ENCODE assay signal across 27 mouse cellular contexts in the genomic region with DNA sequence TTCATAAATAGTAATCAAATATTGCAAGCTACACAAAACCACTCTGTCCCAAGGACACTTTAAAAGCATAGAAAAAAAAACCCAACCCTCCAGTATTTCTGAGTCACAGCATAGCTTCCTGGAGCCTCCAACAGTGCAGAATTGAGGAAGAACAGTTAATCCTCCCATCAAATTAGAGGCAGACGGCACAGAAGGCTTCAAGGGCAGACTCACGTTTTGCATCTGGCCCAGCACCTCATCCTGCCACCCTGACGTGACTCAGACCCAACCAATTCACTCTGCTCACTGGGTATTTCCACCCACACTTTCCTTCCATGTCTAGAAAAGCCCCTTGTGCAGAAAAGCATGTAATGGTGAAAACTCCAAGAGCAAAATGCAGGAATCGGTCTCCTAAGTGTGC. TPM values are rescaled to one million over a fixed set of nuclear protein-coding genes. Genes with fewer than 3 reads are reported as not detected.
A peak's percentile ranks its signal among the peaks of the same experiment; 100 is the strongest.
DNase-seq lines count a peak whose midpoint lies in the region; ATAC-seq and TF ChIP-seq lines count a peak whose summit lies in the region.
"Had no signal": no experiment of that assay in that cellular context is flagged by ENCODE, and none has a peak within 500 bp of the region (broad histone marks: within the 10 kb centered on the region; RNA-seq: fewer than 3 reads in every experiment).

No protein-coding gene starts in this region.

- TF ChIP-seq RAD21 in CH12.LX (IDR thresholded peaks at IDR 0.05; ENCODE audit: low read depth, low read length) = no peak

- in situ Hi-C loops in CH12.LX (cut with MboI; ENCODE audit: low pct_ligation_motif_present, low pct_unique_long_range_greater_than_20kb, low sequenced_read_pairs) (no loop called here), Patski (cut with MboI; ENCODE audit: low pct_unique_long_range_greater_than_20kb) (no loop called here)

- CTCF ChIA-PET in Patski (lab: Charles Lee) = interaction anchor here (1.3 kb wide), 2 partner anchors 10 to 76 kb away, joined by 3 read pairs; no protein-coding TSS in a partner anchor

- H3K27ac ChIP-seq in embryonic facial prominence, embryonic 15.5 days (replicated peaks) = 0 out of 2 replicates have a peak overlapping the region, but pooled peaks have one; percentile 1
- H3K27ac ChIP-seq in embryonic facial prominence, embryonic 10.5 days (replicated peaks) = no peak overlapping the region
- no peak overlapping the region for H3K27ac ChIP-seq in CH12.LX (ENCODE audit: insufficient read depth, low read depth)
- peak overlapping the region; percentile 74 for H3K27ac ChIP-seq in stomach, embryonic 16.5 days (ENCODE audit: low read length)
- H3K27ac ChIP-seq in cerebellum, adult 2 months (ENCODE audit: insufficient read depth, low read length) = no peak overlapping the region
- H3K27ac ChIP-seq: embryonic facial prominence, embryonic 13.5 days; forebrain, embryonic 10.5 days; forebrain, embryonic 15.5 days; heart, embryonic 13.5 days; hindbrain, embryonic 12.5 days had no signal

- intact Hi-C loops in heart, postnatal 25 days (cut with DNase I) = no loop called here

- dilution Hi-C loops in CH12.LX (cut with MboI; ENCODE audit: extremely low pct_ligation_motif_present, extremely low pct_unique_long_range_greater_than_20kb, low sequenced_read_pairs) = no loop called here

- H3K4me1 ChIP-seq in embryonic facial prominence, embryonic 15.5 days = peaks cover 3% of the 10 kb centered on the region; the same call in 1 of the 2 replicates
- peaks cover 8% of the 10 kb centered on the region for H3K4me1 ChIP-seq in embryonic facial prominence, embryonic 10.5 days
- peaks cover 0 to 29% of the 10 kb centered on the region in 2 experiments; a peak in 2 of 4 replicates for H3K4me1 ChIP-seq in CH12.LX (ENCODE audit: control insufficient read depth in 1 of 2, insufficient read depth in 2 of 2)
- peaks cover 9% of the 10 kb centered on the region; the same call in 1 of the 2 replicates for H3K4me1 ChIP-seq in stomach, embryonic 16.5 days (ENCODE audit: control insufficient read depth, insufficient read depth, low read length)
- peaks cover 12% of the 10 kb centered on the region for H3K4me1 ChIP-seq in cerebellum, adult 2 months (ENCODE audit: control insufficient read depth, insufficient read depth, low read length)
- H3K4me1 ChIP-seq: embryonic facial prominence, embryonic 13.5 days; forebrain, embryonic 15.5 days had no signal

- no peaks in the 10 kb centered on the region for H3K27me3 ChIP-seq in embryonic facial prominence, embryonic 15.5 days
- H3K27me3 ChIP-seq in embryonic facial prominence, embryonic 10.5 days (replicated peaks; ENCODE audit: low read depth, poor library complexity, severe bottlenecking) = no peaks in the 10 kb centered on the region
- H3K27me3 ChIP-seq in CH12.LX (replicated peaks) (no peaks in the 10 kb centered on the region), Patski (no peaks in the 10 kb centered on the region)
- no peaks in the 10 kb centered on the region for H3K27me3 ChIP-seq in stomach, embryonic 16.5 days (ENCODE audit: control insufficient read depth, insufficient read depth, low read length)
- H3K27me3 ChIP-seq in cerebellum, adult 2 months (ENCODE audit: control insufficient read depth, insufficient read depth, low read length) = no peaks in the 10 kb centered on the region
- H3K27me3 ChIP-seq: embryonic facial prominence, embryonic 13.5 days; forebrain, embryonic 15.5 days; hindbrain, embryonic 12.5 days had no signal

- no peak for TF ChIP-seq POLR2A in CH12.LX (IDR thresholded peaks at IDR 0.05; ENCODE audit: low read depth, low read length)
- no peak for TF ChIP-seq POLR2A in cerebellum, adult 2 months (IDR thresholded peaks at IDR 0.05; ENCODE audit: borderline replicate concordance, insufficient read depth, low read length)

- no peak for DNase-seq in embryonic facial prominence, embryonic 10.5 days (ENCODE audit: low spot score)
- no peak for DNase-seq in CH12.LX (ENCODE audit: extremely low read depth)
- peak; percentile 64 for DNase-seq in Patski (ENCODE audit: low read depth, low spot score)
- DNase-seq in cerebellum, adult 2 months = no peak
- no peak for DNase-seq in heart, postnatal 25 days (ENCODE audit: low spot score)
- DNase-seq: adrenal gland, adult 2 months; adrenal gland, postnatal 25 days; cerebellum, adult 11 months; cerebellum, adult 9-10 months; cerebellum, postnatal 25 days; gastrocnemius, postnatal 14 days; heart, postnatal 4 days had no signal

- no peak overlapping the region for H3K4me2 ChIP-seq in embryonic facial prominence, embryonic 15.5 days (replicated peaks)
- no peak overlapping the region for H3K4me2 ChIP-seq in CH12.LX (ENCODE audit: insufficient read depth, low read depth, poor library complexity, severe bottlenecking)
- no peak overlapping the region for H3K4me2 ChIP-seq in stomach, embryonic 16.5 days (ENCODE audit: low read depth, low read length)
- H3K4me2 ChIP-seq: embryonic facial prominence, embryonic 13.5 days; forebrain, embryonic 15.5 days; heart, embryonic 13.5 days; hindbrain, embryonic 12.5 days had no signal

- H3K36me3 ChIP-seq in embryonic facial prominence, embryonic 15.5 days = peaks cover 6% of the 10 kb centered on the region
- peaks cover 19% of the 10 kb centered on the region for H3K36me3 ChIP-seq in embryonic facial prominence, embryonic 10.5 days (replicated peaks)
- peaks cover 7 to 53% of the 10 kb centered on the region in 2 experiments for H3K36me3 ChIP-seq in CH12.LX (replicated peaks in 1 of 2; ENCODE audit: control insufficient read depth in 1 of 2, insufficient read depth in 1 of 2, low read length in 1 of 2)
- H3K36me3 ChIP-seq in stomach, embryonic 16.5 days (ENCODE audit: control insufficient read depth, insufficient read depth, low read length) = no peaks in the 10 kb centered on the region

- no peaks in the 10 kb centered on the region for H3K79me2 ChIP-seq in CH12.LX (replicated peaks; ENCODE audit: control insufficient read depth, extremely low read depth, insufficient read depth, poor library complexity, severe bottlenecking)

- H3K9ac ChIP-seq in embryonic facial prominence, embryonic 15.5 days = no peak overlapping the region
- no peak overlapping the region for H3K9ac ChIP-seq in CH12.LX (ENCODE audit: insufficient read depth, low read depth)
- H3K9ac ChIP-seq in stomach, embryonic 16.5 days (ENCODE audit: low read length) = no peak overlapping the region
- H3K9ac ChIP-seq: embryonic facial prominence, embryonic 13.5 days; forebrain, embryonic 15.5 days; heart, embryonic 13.5 days; hindbrain, embryonic 12.5 days had no signal

- no peak overlapping the region for H3K4me3 ChIP-seq in embryonic facial prominence, embryonic 15.5 days (replicated peaks)
- no peak overlapping the region for H3K4me3 ChIP-seq in embryonic facial prominence, embryonic 10.5 days
- H3K4me3 ChIP-seq in CH12.LX (replicated peaks in 1 of 3; ENCODE audit: low read depth in 2 of 3, low read length in 2 of 3, poor library complexity in 1 of 3) = no peak overlapping the region
- no peak overlapping the region for H3K4me3 ChIP-seq in stomach, embryonic 16.5 days (replicated peaks; ENCODE audit: low read length)
- no peak overlapping the region for H3K4me3 ChIP-seq in cerebellum, adult 2 months (replicated peaks; ENCODE audit: insufficient read depth, low read depth, low read length)
- H3K4me3 ChIP-seq: embryonic facial prominence, embryonic 13.5 days; erythroblast, embryonic 14.5 days; forebrain, embryonic 10.5 days; forebrain, embryonic 15.5 days; heart, embryonic 13.5 days; hindbrain, embryonic 12.5 days had no signal

- no peak for TF ChIP-seq CTCF in CH12.LX (conservative IDR thresholded peaks at IDR 0.05 in 1 of 2, IDR thresholded peaks at IDR 0.05 in 1 of 2; ENCODE audit: low read depth in 2 of 2, low read length in 2 of 2)
- no peak for TF ChIP-seq CTCF in Patski (IDR thresholded peaks at IDR 0.05)
- no peak for TF ChIP-seq CTCF in cerebellum, adult 2 months (IDR thresholded peaks at IDR 0.05; ENCODE audit: borderline replicate concordance, insufficient read depth, low read depth, low read length)

- no peak for TF ChIP-seq EP300 in CH12.LX (IDR thresholded peaks at IDR 0.05; ENCODE audit: low read length)

- 39% methylated on average over 4 of the region's 4 CpGs for WGBS in embryonic facial prominence, embryonic 15.5 days
- WGBS in embryonic facial prominence, embryonic 10.5 days = 61% methylated on average over 4 of the region's 4 CpGs
- 50% methylated on average over 4 of the region's 4 CpGs for WGBS in stomach, embryonic 16.5 days
- 64% methylated on average over 4 of the region's 4 CpGs for WGBS in cerebellum, adult 2 months

- ATAC-seq in embryonic facial prominence, embryonic 15.5 days (ENCODE audit: insufficient number of reproducible peaks, low FRiP score, low TSS enrichment, low read depth) = no peak
- peak; percentile 59 for ATAC-seq in Patski
- ATAC-seq in stomach, embryonic 16.5 days (ENCODE audit: insufficient read depth, low FRiP score) = 0 out of 2 replicates have a peak, but pooled peaks have one; percentile 26
- no peak for ATAC-seq in cerebellum, adult (ENCODE audit: insufficient number of reproducible peaks, low FRiP score, low TSS enrichment)
- ATAC-seq: forebrain, embryonic 15.5 days; hindbrain, embryonic 16.5 days; inflammation-experienced regulatory T-cells, adult 6 months; intestine, postnatal 0 days had no signal

- H3K9me3 ChIP-seq in embryonic facial prominence, embryonic 15.5 days (replicated peaks) = no peaks in the 10 kb centered on the region
- no peaks in the 10 kb centered on the region for H3K9me3 ChIP-seq in embryonic facial prominence, embryonic 10.5 days
- no peaks in the 10 kb centered on the region for H3K9me3 ChIP-seq in CH12.LX (replicated peaks; ENCODE audit: low read length)
- no peaks in the 10 kb centered on the region for H3K9me3 ChIP-seq in stomach, embryonic 16.5 days (replicated peaks; ENCODE audit: control insufficient read depth, low read length)
- H3K9me3 ChIP-seq: embryonic facial prominence, embryonic 13.5 days; forebrain, embryonic 10.5 days; forebrain, embryonic 15.5 days; heart, embryonic 13.5 days; hindbrain, embryonic 12.5 days had no signal

- POLR2A ChIA-PET in Patski (lab: Charles Lee) = no interaction called here

RNA-seq across cellular contexts. Expression of gene Qsox2, which starts 7.1 kb away (rescaled TPM):
- polyA plus RNA-seq in embryonic facial prominence, embryonic 15.5 days (2015; fragmentation: Nextera tagmentation; extraction: Ambion mirVana) = 21.7 and 22.1 TPM in 2 replicates
- 15.7 and 18.1 TPM in 2 replicates for polyA plus RNA-seq in embryonic facial prominence, embryonic 10.5 days (2016; fragmentation: Nextera tagmentation; extraction: Ambion mirVana)
- total RNA-seq in CH12.LX (2012; rRNA removed) (10.2 and 11.5 TPM in 2 replicates), CH12.LX (2014; rRNA removed) (9.3 and 9.5 TPM in 2 replicates)
- polyA plus RNA-seq in CH12.LX (2012; ENCODE audit: insufficient read length, low read depth) (5.2 and 6.4 TPM in 2 replicates), Patski (2021) (35.9 TPM)
- polyA plus RNA-seq in stomach, embryonic 16.5 days (2015; fragmentation: Nextera tagmentation; extraction: Ambion mirVana) = 23.2 and 24.1 TPM in 2 replicates
- polyA plus RNA-seq in cerebellum, adult 2 months (2012; rRNA removed) = 20.7 and 24.3 TPM in 2 replicates
- 10 to 100 TPM; 15.8 to 15.9 TPM for total RNA-seq in heart, postnatal 25 days (2021)

RNA-seq across cellular contexts. Expression of gene Lhx3, which starts 22.2 kb away (rescaled TPM):
- 1.3 and 1.8 TPM in 2 replicates for polyA plus RNA-seq in embryonic facial prominence, embryonic 15.5 days (2015; fragmentation: Nextera tagmentation; extraction: Ambion mirVana)
- 2.6 and 3.5 TPM in 2 replicates for polyA plus RNA-seq in embryonic facial prominence, embryonic 10.5 days (2016; fragmentation: Nextera tagmentation; extraction: Ambion mirVana)
- total RNA-seq in CH12.LX (2012; rRNA removed) (not detected in 2 replicates), CH12.LX (2014; rRNA removed) (not detected in 2 replicates)
- polyA plus RNA-seq in CH12.LX (2012; ENCODE audit: insufficient read length, low read depth) (not detected in 2 replicates), Patski (2021) (not detected)
- polyA plus RNA-seq in stomach, embryonic 16.5 days (2015; fragmentation: Nextera tagmentation; extraction: Ambion mirVana) = not detected in 2 replicates
- polyA plus RNA-seq in cerebellum, adult 2 months (2012; rRNA removed) = 1.1 and 1.3 TPM in 2 replicates
- total RNA-seq in heart, postnatal 25 days (2021) = not detected
- total RNA-seq: gastrocnemius, adult 18-20 months; gastrocnemius, postnatal 14 days; heart, postnatal 4 days had no signal
- polyA plus RNA-seq: cortical plate, adult 2 months; erythroblast, embryonic 14.5 days; heart, postnatal 0 days; inflammation-experienced regulatory T-cells, adult 6 months had no signal

Comparison
In these comparisons a context has a peak if more than half of its experiments do, and no peak if none do; other contexts are left out.
1. H3K27ac ChIP-seq: peak in embryonic facial prominence, embryonic 15.5 days (single experiment) and stomach, embryonic 16.5 days (single experiment); none in embryonic facial prominence, embryonic 10.5 days (single experiment), CH12.LX (single experiment) and cerebellum, adult 2 months (single experiment).
2. ATAC-seq: peak in Patski (single experiment) and stomach, embryonic 16.5 days (single experiment); none in embryonic facial prominence, embryonic 15.5 days (single experiment) and cerebellum, adult (single experiment).